Mouse (Mus musculus): ENCODE measurements around the gene Tnfrsf21. TPM values are rescaled to one million over a fixed set of nuclear protein-coding genes. Genes with fewer than 3 reads are reported as not detected.

Gene Tnfrsf21
- polyA plus RNA-seq, 1 experiment, result 17.9 TPM

DNA sequence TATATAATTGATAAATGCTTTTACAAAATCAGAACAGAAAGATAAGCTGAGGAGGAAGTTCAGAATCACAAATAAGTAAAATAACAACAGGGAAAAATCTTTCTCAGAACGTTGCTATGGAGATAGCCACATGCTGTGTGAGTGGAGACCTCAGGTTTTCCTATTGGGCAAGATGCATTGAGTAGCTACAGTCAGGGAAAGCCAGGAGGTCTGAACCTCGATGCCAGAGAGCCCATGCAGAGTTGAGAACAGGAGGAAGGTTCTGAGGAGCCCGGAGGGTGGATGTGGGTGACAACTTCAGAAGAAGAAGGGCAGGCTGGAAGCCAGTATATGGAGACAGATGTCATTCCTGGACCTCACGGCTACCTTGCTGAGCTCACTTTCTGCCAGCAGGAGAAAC lies 120.4 kb downstream of the Tnfrsf21 start:
- H3K27ac ChIP-seq (ENCODE audit: control insufficient read depth, insufficient read depth, low read length), result no peak overlapping the region
- WGBS, result 79% methylated on average over 4 of the region's 4 CpGs

DNA sequence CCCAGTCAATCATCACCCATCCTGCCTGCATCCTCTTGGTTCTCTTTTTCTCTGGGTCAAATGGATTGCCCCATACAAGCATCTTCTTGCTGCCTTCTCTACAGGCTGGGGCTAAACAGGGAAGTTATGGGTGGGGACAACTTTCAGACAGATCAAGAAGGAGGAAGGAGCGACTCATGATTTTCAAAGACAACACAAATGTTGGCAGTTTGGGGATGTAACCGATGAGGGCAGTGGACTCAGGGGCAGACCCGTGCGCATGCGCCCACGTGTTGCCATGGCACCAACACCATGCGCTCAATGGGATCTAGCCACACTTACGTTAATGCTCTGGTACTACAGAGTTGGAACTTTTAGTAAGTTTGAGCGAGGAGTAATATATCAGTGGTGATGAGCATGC lies 121.5 kb downstream of the Tnfrsf21 start:
- 55% methylated on average over 9 of the region's 9 CpGs for WGBS

More for the DNA sequence above, 120.4 kb downstream of the Tnfrsf21 start:
- H3K36me3 ChIP-seq (ENCODE audit: control insufficient read depth, insufficient read depth, low read length), result no peaks in the 10 kb centered on the region
- no peak for DNase-seq
- peaks cover 2% of the 10 kb centered on the region; the same call in 1 of the 2 replicates for H3K4me1 ChIP-seq (replicated peaks; ENCODE audit: control insufficient read depth, insufficient read depth, low read length)
- no peaks in the 10 kb centered on the region for H3K27me3 ChIP-seq (ENCODE audit: control insufficient read depth, insufficient read depth, low read length)
- H3K4me3 ChIP-seq (ENCODE audit: control insufficient read depth, insufficient read depth, low read length), result no peak overlapping the region
- no peak for TF ChIP-seq POLR2A (IDR thresholded peaks at IDR 0.05; ENCODE audit: control insufficient read depth, extremely low read depth, insufficient read depth, low read length, poor library complexity)
- no peak for TF ChIP-seq CTCF (IDR thresholded peaks at IDR 0.05; ENCODE audit: borderline replicate concordance, control insufficient read depth, extremely low read depth, insufficient read depth, low read length, poor library complexity)

DNA sequence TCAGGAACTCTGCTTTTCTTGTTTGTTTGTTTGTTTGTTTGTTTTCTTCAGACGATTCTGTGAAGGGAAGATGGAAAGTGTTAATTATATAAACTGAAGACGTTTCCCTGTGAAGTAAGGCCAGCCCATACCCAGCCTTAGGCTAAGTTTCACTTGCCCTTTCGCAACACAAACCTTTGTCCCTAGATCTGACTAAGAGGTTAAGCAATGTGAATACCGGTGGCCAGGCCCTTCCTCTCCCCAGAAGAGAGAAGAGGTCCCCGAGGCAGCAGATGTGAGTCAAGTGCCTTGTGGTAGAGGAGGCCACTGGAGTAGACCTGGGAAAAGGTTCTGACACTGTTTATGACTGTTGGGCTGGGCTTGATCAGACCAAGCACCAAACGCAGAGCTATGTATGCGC lies 122.0 kb downstream of the Tnfrsf21 start:
- no peaks in the 10 kb centered on the region for H3K27me3 ChIP-seq (ENCODE audit: control insufficient read depth, insufficient read depth, low read length)
- H3K27ac ChIP-seq (ENCODE audit: control insufficient read depth, insufficient read depth, low read length), result no peak overlapping the region
- DNase-seq, result no peak
- no peaks in the 10 kb centered on the region for H3K36me3 ChIP-seq (ENCODE audit: control insufficient read depth, insufficient read depth, low read length)
- peaks cover 2% of the 10 kb centered on the region; the same call in 1 of the 2 replicates for H3K4me1 ChIP-seq (replicated peaks; ENCODE audit: control insufficient read depth, insufficient read depth, low read length)
- 77% methylated on average over 7 of the region's 7 CpGs for WGBS
- TF ChIP-seq CTCF (IDR thresholded peaks at IDR 0.05; ENCODE audit: borderline replicate concordance, control insufficient read depth, extremely low read depth, insufficient read depth, low read length, poor library complexity), result no peak
- no peak for TF ChIP-seq POLR2A (IDR thresholded peaks at IDR 0.05; ENCODE audit: control insufficient read depth, extremely low read depth, insufficient read depth, low read length, poor library complexity)
- H3K4me3 ChIP-seq (ENCODE audit: control insufficient read depth, insufficient read depth, low read length), result no peak overlapping the region

More for the DNA sequence above, 121.5 kb downstream of the Tnfrsf21 start:
- no peak for TF ChIP-seq POLR2A (IDR thresholded peaks at IDR 0.05; ENCODE audit: control insufficient read depth, extremely low read depth, insufficient read depth, low read length, poor library complexity)
- TF ChIP-seq CTCF (IDR thresholded peaks at IDR 0.05; ENCODE audit: borderline replicate concordance, control insufficient read depth, extremely low read depth, insufficient read depth, low read length, poor library complexity), result no peak
- peaks cover 2% of the 10 kb centered on the region; the same call in 1 of the 2 replicates for H3K4me1 ChIP-seq (replicated peaks; ENCODE audit: control insufficient read depth, insufficient read depth, low read length)
- H3K36me3 ChIP-seq (ENCODE audit: control insufficient read depth, insufficient read depth, low read length), result no peaks in the 10 kb centered on the region
- H3K27me3 ChIP-seq (ENCODE audit: control insufficient read depth, insufficient read depth, low read length), result no peaks in the 10 kb centered on the region
- DNase-seq, result no peak
- no peak overlapping the region for H3K27ac ChIP-seq (ENCODE audit: control insufficient read depth, insufficient read depth, low read length)
- H3K4me3 ChIP-seq (ENCODE audit: control insufficient read depth, insufficient read depth, low read length), result no peak overlapping the region

Other genes with a start within 250 kb of the Tnfrsf21 start
- gene Cd2ap, start 139.9 kb upstream of the Tnfrsf21 start, polyA plus RNA-seq (2012; rRNA removed), result 11.2 and 14.4 TPM in 2 replicates